Mouse (Mus musculus) heart, postnatal 0 days (tissue): Measurements from ENCODE around the gene Sirt3. TPM values are rescaled to one million over a fixed set of nuclear protein-coding genes. Genes with fewer than 3 reads are reported as not detected.

Experiments
- ATAC-seq: fragments of 200-750 bp; cut with Nextera tagmentation; 2 replicates; pipeline ENCODE4 v1.8.0; 2017; ENCODE audit warnings: low read depth, moderate number of reproducible peaks, moderate library complexity; ENCODE audit not compliant: insufficient read depth
- DNase-seq: peaks from one replicate; pipeline ENCODE4 v3.0.0-alpha.2; 2016; ENCODE audit warnings: low spot score
- H3K27ac ChIP-seq: fragments of 300-500 bp; sonication (generic); 2 replicates; pipeline ENCODE4 v1.5.1; 2014; ENCODE audit warnings: low read depth, mild to moderate bottlenecking
- H3K27me3 ChIP-seq: fragments of 300-500 bp; sonication (generic); 2 replicates; pipeline ENCODE4 v1.6.1; 2014; ENCODE audit warnings: low read length, mixed read lengths; ENCODE audit not compliant: control insufficient read depth, insufficient read depth
- H3K36me3 ChIP-seq: fragments of 300-500 bp; sonication (generic); replicated peaks from 2 replicates; pipeline ENCODE4 v1.6.1; 2014; ENCODE audit warnings: low read length, mixed read lengths; ENCODE audit not compliant: control insufficient read depth, insufficient read depth
- H3K4me1 ChIP-seq: fragments of 300-500 bp; sonication (generic); 2 replicates; pipeline ENCODE4 v1.6.1; 2014; ENCODE audit warnings: antibody characterized with exemption; ENCODE audit not compliant: control insufficient read depth, insufficient read depth
- H3K4me2 ChIP-seq: fragments of 300-500 bp; sonication (generic); 2 replicates; pipeline ENCODE4 v1.6.1; 2014; ENCODE audit warnings: low read depth, mild to moderate bottlenecking, low read length, moderate library complexity
- H3K4me3 ChIP-seq: fragments of 300-500 bp; sonication (generic); 2 replicates; pipeline ENCODE4 v1.5.1; 2014; ENCODE audit warnings: low read depth, low read length
- H3K9ac ChIP-seq: fragments of 300-500 bp; sonication (generic); replicated peaks from 2 replicates; pipeline ENCODE4 v1.6.1; 2014; ENCODE audit warnings: low read depth, low read length, mixed read lengths
- H3K9me3 ChIP-seq: fragments of 300-500 bp; sonication (generic); replicated peaks from 2 replicates; pipeline ENCODE4 v1.6.1; 2016; ENCODE audit warnings: low read length; ENCODE audit not compliant: control insufficient read depth
- CTCF ChIP-seq: IDR thresholded peaks from 2 replicates; pipeline ENCODE4 v1.5.1; 2016; ENCODE audit warnings: antibody characterized with exemption, control low read depth, low read depth
- EP300 ChIP-seq: IDR thresholded peaks from 2 replicates; pipeline ENCODE4 v1.6.1; 2016; ENCODE audit warnings: antibody characterized with exemption, low read depth
- WGBS: fragments of 180-500 bp; shearing (Covaris S2); extraction: QIAGEN DNeasy Blood & Tissue Kit; methylation state at CpG from one replicate; pipeline ENCODE4 v1.1.7; 2014; 5-methylcytosine and 5-hydroxymethylcytosine counted together
- polyA plus RNA-seq: library from polyadenylated mRNA; unstranded; fragments of >200 nt; fragmentation: Nextera tagmentation; extraction: Ambion mirVana; gene quantifications from 2 replicates; pipeline ENCODE4 v1.2.1, GENCODE M21; 2015
- total RNA-seq: library from RNA; depleted of rRNA; stranded (reverse); fragments of >200 nt; gene quantifications from 2 replicates; pipeline ENCODE4 v1.2.3, GENCODE M21; 2014; ENCODE audit warnings: low replicate concordance

Sirt3 gene
- total and polyA plus RNA-seq, 2 experiments from 2014 or later = 78.0 to 105 TPM

- Histone ChIP-seq H3K9me3 (no peaks in the 10 kb centered on the region), H3K9ac (peak within 1 kb of the TSS; percentile 96), H3K27me3 (no peaks in the 10 kb centered on the region), H3K36me3 (peaks cover 62% of the 10 kb centered on the region), H3K4me1 (peaks cover 20% of the 10 kb centered on the region), H3K4me2 (peak within 1 kb of the TSS; percentile 80), H3K27ac (peak within 1 kb of the TSS; percentile 92), H3K4me3 (peak within 1 kb of the TSS; percentile 91)
- no peak for TF ChIP-seq EP300
- TF ChIP-seq CTCF = no peak
- 1% methylated on average over 50 of the region's 50 CpGs for WGBS
- DNase-seq (peak; percentile 76), ATAC-seq (peak; percentile 84)
These were observed 25.1 kb downstream of the Sirt3 start, which contains the start of gene Ric8a for GRCm38 (mm10) chr7:140856785-140857549. Ric8a (plus strand) TSS chr7:140856957.

GRCm38 (mm10) chr7:140855860-140856784 is 26.0 kb downstream of the Sirt3 start, which contains the start of gene Gm45785:
Gm45785 (minus strand) TSS chr7:140856331.
- DNase-seq (peak; percentile 95), ATAC-seq (peak; percentile 80)
- H3K4me3 ChIP-seq = peak within 1 kb of the TSS; percentile 91
- no peaks in the 10 kb centered on the region for H3K9me3 ChIP-seq
- WGBS = under 1% methylated on average over 51 of the region's 51 CpGs
- 0 out of 2 replicates have a peak, but pooled peaks have one; percentile 51 for TF ChIP-seq EP300
- no peak for TF ChIP-seq CTCF
- peaks cover 20% of the 10 kb centered on the region for H3K4me1 ChIP-seq
- peak within 1 kb of the TSS; percentile 92 for H3K27ac ChIP-seq
- peak within 1 kb of the TSS; percentile 80 for H3K4me2 ChIP-seq
- peaks cover 60% of the 10 kb centered on the region for H3K36me3 ChIP-seq
- H3K9ac ChIP-seq = peak within 1 kb of the TSS; percentile 96
- H3K27me3 ChIP-seq = no peaks in the 10 kb centered on the region

GRCm38 (mm10) chr7:140855181-140855580 is 26.9 kb downstream of the Sirt3 start:
- no peak for ATAC-seq
- no peaks in the 10 kb centered on the region for H3K27me3 ChIP-seq
- 0 out of 2 replicates have a peak overlapping the region, but pooled peaks have one; percentile 92 for H3K27ac ChIP-seq
- H3K9me3 ChIP-seq = no peaks in the 10 kb centered on the region
- peak overlapping the region; percentile 91 for H3K4me3 ChIP-seq
- TF ChIP-seq EP300 = no peak
- TF ChIP-seq CTCF = no peak
- peaks cover 51% of the 10 kb centered on the region for H3K36me3 ChIP-seq
- H3K4me1 ChIP-seq = peaks cover 20% of the 10 kb centered on the region
- peak overlapping the region; percentile 96 for H3K9ac ChIP-seq
- no peak for DNase-seq
- WGBS = 64% methylated on average over 9 of the region's 9 CpGs
- peak overlapping the region; percentile 80 for H3K4me2 ChIP-seq

DNA sequence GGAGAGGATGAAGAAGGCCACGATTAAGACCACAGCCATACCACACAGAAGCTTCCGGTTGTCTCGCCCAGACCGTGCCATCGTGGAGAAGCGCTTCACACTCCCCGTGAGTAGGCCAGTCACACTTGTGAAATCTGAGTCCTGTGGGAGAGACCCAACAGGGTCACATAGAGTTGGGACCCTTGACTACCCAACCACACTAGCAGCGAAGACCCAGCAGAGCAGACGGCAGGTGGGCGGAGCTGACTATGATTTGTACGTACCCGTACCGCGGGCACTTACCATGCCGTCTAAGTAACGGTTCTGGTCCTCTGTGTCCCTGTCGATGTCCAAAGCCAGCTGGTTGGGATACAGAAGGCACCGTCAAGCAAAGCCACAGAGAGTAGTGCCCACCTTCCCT is 27.6 kb downstream of the Sirt3 start:
- Histone ChIP-seq H3K9ac (no peak overlapping the region), H3K4me3 (no peak overlapping the region), H3K27me3 (no peaks in the 10 kb centered on the region), H3K4me2 (no peak overlapping the region), H3K9me3 (no peaks in the 10 kb centered on the region), H3K36me3 (peaks cover 45% of the 10 kb centered on the region), H3K27ac (no peak overlapping the region), H3K4me1 (peaks cover 20% of the 10 kb centered on the region)
- ATAC-seq = no peak
- TF ChIP-seq EP300 (no peak), CTCF (no peak)
- DNase-seq = no peak
- 92% methylated on average over 18 of the region's 18 CpGs for WGBS

DNA sequence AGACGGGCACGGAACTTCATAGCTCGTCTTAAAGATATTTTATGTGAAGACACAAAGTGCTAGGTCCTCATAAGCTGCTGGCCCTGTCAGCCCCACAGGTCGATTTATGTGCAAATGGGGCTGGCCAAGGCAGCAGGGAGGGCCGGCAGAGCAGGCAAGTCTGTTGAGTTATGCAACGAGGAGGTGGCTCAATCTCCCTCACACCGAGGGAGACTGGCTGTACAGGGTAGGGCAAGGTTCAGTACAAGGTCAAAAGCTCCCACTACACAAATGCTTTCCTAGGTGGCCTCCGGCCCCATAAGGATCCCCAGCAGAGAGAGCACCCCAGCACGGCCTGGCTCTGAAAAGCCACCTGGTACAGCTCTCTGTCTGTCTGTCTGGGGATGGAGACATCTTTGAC is 28.7 kb downstream of the Sirt3 start:
- Histone ChIP-seq H3K36me3 (peaks cover 37% of the 10 kb centered on the region), H3K4me3 (no peak overlapping the region), H3K9ac (no peak overlapping the region), H3K9me3 (no peaks in the 10 kb centered on the region), H3K4me1 (peaks cover 17% of the 10 kb centered on the region), H3K27ac (no peak overlapping the region), H3K4me2 (no peak overlapping the region), H3K27me3 (no peaks in the 10 kb centered on the region)
- no peak for TF ChIP-seq CTCF
- no peak for TF ChIP-seq EP300
- WGBS = 81% methylated on average over 9 of the region's 9 CpGs
- no peak for ATAC-seq
- DNase-seq = no peak
